Mouse (Mus musculus) bone marrow macrophage, adult 2 months (primary cell): Measurements from ENCODE around the gene Afap1.

Experiments
- CTCF ChIP-seq: IDR thresholded peaks from 2 replicates; pipeline ENCODE4 v1.5.1; 2012; ENCODE audit warnings: low read depth, mild to moderate bottlenecking, low read length, moderate library complexity
- POLR2A ChIP-seq: IDR thresholded peaks from 2 replicates; pipeline ENCODE4 v1.6.1; 2012; ENCODE audit warnings: mild to moderate bottlenecking, low read depth, low read length, borderline replicate concordance

- TF ChIP-seq POLR2A (no peak), CTCF (no peak)
Observed at GRCm38 (mm10) chr5:35921141-35921540, 28.0 kb downstream of the Afap1 start.
